Mouse (Mus musculus) MEL (cell line): ENCODE measurements around the gene Kcnt2. TPM values are rescaled to one million over a fixed set of nuclear protein-coding genes. Genes with fewer than 3 reads are reported as not detected.

ENCODE experiments used
- DNase-seq: peaks from one replicate; pipeline ENCODE4 v3.0.0; 2011; ENCODE audit warnings: low read depth, low spot score
- H3K27ac ChIP-seq: 2 replicates; pipeline ENCODE4 v1.5.1; 2012; ENCODE audit warnings: low read depth, mild to moderate bottlenecking, control low read depth, low read length, moderate library complexity; ENCODE audit not compliant: control insufficient read depth
- H3K27me3 ChIP-seq, 2 experiments: fragments of 150-350 bp in 1 of 2; sonication (generic) in 1 of 2; 2 replicates each; pipeline ENCODE4 v1.6.1; 2012; ENCODE audit warnings: low read length in 2 of 2, mild to moderate bottlenecking in 2 of 2, improper control_type of control experiment in 1 of 2, moderate library complexity in 1 of 2; ENCODE audit not compliant: insufficient read depth in 2 of 2, control insufficient read depth in 1 of 2
- H3K36me3 ChIP-seq, 2 experiments: 2 replicates each; pipeline ENCODE4 v1.6.1; 2012 to 2014; ENCODE audit warnings: low read length in 2 of 2, improper control_type of control experiment in 1 of 2, inconsistent platforms in 1 of 2, mild to moderate bottlenecking in 1 of 2; ENCODE audit not compliant: insufficient read depth in 2 of 2, control insufficient read depth in 1 of 2
- H3K4me1 ChIP-seq, 2 experiments: fragments of 150-350 bp in 1 of 2; sonication (generic) in 1 of 2; 2 replicates each; pipeline ENCODE4 v1.6.1; 2012; ENCODE audit warnings: low read length in 2 of 2, improper control_type of control experiment in 1 of 2, mild to moderate bottlenecking in 1 of 2; ENCODE audit not compliant: insufficient read depth in 2 of 2, control insufficient read depth in 1 of 2
- H3K4me3 ChIP-seq, 2 experiments: fragments of 150-350 bp in 1 of 2; sonication (generic) in 1 of 2; 2 replicates each; pipeline ENCODE4 v1.5.1; 2012; ENCODE audit warnings: low read depth in 2 of 2, low read length in 2 of 2, mild to moderate bottlenecking in 2 of 2, moderate library complexity in 2 of 2, control low read depth in 1 of 2, improper control_type of control experiment in 1 of 2; ENCODE audit not compliant: control insufficient read depth in 1 of 2, insufficient read depth in 1 of 2
- H3K79me2 ChIP-seq: 2 replicates; pipeline ENCODE4 v1.6.1; 2012; ENCODE audit warnings: mild to moderate bottlenecking, low read length, moderate library complexity; ENCODE audit not compliant: control insufficient read depth, poor library complexity, insufficient read depth
- H3K9ac ChIP-seq: 2 replicates; pipeline ENCODE4 v1.6.1; 2012; ENCODE audit warnings: low read depth, mild to moderate bottlenecking, control low read depth, low read length, moderate library complexity; ENCODE audit not compliant: control insufficient read depth, poor library complexity, severe bottlenecking
- H3K9me3 ChIP-seq: fragments of 150-350 bp; sonication (generic); replicated peaks from 2 replicates; pipeline ENCODE4 v1.6.1; 2012; ENCODE audit warnings: mild to moderate bottlenecking, low read length, improper control_type of control experiment, moderate library complexity; ENCODE audit not compliant: insufficient read depth
- BHLHE40 ChIP-seq: IDR thresholded peaks from 2 replicates; pipeline ENCODE4 v1.6.1; 2012; ENCODE audit warnings: low read depth, mild to moderate bottlenecking, inconsistent platforms, low read length, improper control_type of control experiment, borderline replicate concordance
- CHD1 ChIP-seq: IDR thresholded peaks from 2 replicates; pipeline ENCODE4 v1.6.1; 2012; ENCODE audit warnings: low read depth, mild to moderate bottlenecking, inconsistent platforms, low read length, improper control_type of control experiment
- CHD2 ChIP-seq: IDR thresholded peaks from 2 replicates; pipeline ENCODE4 v1.6.1; 2011; ENCODE audit warnings: low read length, improper control_type of control experiment
- E2F4 ChIP-seq: IDR thresholded peaks from 2 replicates; pipeline ENCODE4 v1.6.1; 2011; ENCODE audit warnings: low read depth, low read length, improper control_type of control experiment, borderline replicate concordance
- ELF1 ChIP-seq: IDR thresholded peaks from 2 replicates; pipeline ENCODE4 v1.6.1; 2014; ENCODE audit warnings: low read depth, mild to moderate bottlenecking, inconsistent platforms, low read length, improper control_type of control experiment, moderate library complexity
- HCFC1 ChIP-seq: IDR thresholded peaks from 2 replicates; pipeline ENCODE4 v1.6.1; 2012; ENCODE audit warnings: low read depth, mild to moderate bottlenecking, inconsistent platforms, low read length, improper control_type of control experiment, moderate library complexity
- JUND ChIP-seq: IDR thresholded peaks from 2 replicates; pipeline ENCODE4 v1.6.1; 2011; ENCODE audit warnings: low read depth, mild to moderate bottlenecking, improper control_type of control experiment, low read length
- KAT2A ChIP-seq: conservative IDR thresholded peaks from 2 replicates; pipeline ENCODE4 v1.6.1; 2012; ENCODE audit warnings: low read depth, low read length, improper control_type of control experiment, inconsistent platforms
- MAFK ChIP-seq: IDR thresholded peaks from 2 replicates; pipeline ENCODE4 v1.6.1; 2011; ENCODE audit warnings: low read depth, mild to moderate bottlenecking, low read length, improper control_type of control experiment, borderline replicate concordance
- MAZ ChIP-seq: IDR thresholded peaks from 2 replicates; pipeline ENCODE4 v1.6.1; 2012; ENCODE audit warnings: low read depth, mild to moderate bottlenecking, inconsistent platforms, low read length, improper control_type of control experiment
- MEF2A ChIP-seq: IDR thresholded peaks from 2 replicates; pipeline ENCODE4 v1.6.1; 2014; ENCODE audit warnings: low read depth, mild to moderate bottlenecking, inconsistent platforms, low read length, improper control_type of control experiment; ENCODE audit not compliant: poor library complexity, insufficient replicate concordance, severe bottlenecking; ENCODE audit errors: extremely low read depth
- POLR2A ChIP-seq, 2 experiments: IDR thresholded peaks; 2 replicates each; pipeline ENCODE4 v1.6.1; 2011 to 2012; ENCODE audit warnings: low read length in 2 of 2, mild to moderate bottlenecking in 2 of 2, control low read depth in 1 of 2, improper control_type of control experiment in 1 of 2, low read depth in 1 of 2, moderate library complexity in 1 of 2; ENCODE audit not compliant: control insufficient read depth in 1 of 2, insufficient read depth in 1 of 2, poor library complexity in 1 of 2
- RAD21 ChIP-seq: IDR thresholded peaks from 2 replicates; pipeline ENCODE4 v1.6.1; 2011; ENCODE audit warnings: mild to moderate bottlenecking, low read depth, low read length, improper control_type of control experiment
- RCOR1 ChIP-seq: IDR thresholded peaks from 2 replicates; pipeline ENCODE4 v1.6.1; 2012; ENCODE audit warnings: low read depth, mild to moderate bottlenecking, inconsistent platforms, low read length, improper control_type of control experiment
- SMC3 ChIP-seq: IDR thresholded peaks from 2 replicates; pipeline ENCODE4 v1.6.1; 2011; ENCODE audit warnings: low read depth, low read length, improper control_type of control experiment
- TAL1 ChIP-seq: IDR thresholded peaks from 2 replicates; pipeline ENCODE4 v1.6.1; 2012; ENCODE audit warnings: mild to moderate bottlenecking, inconsistent platforms, low read length, moderate library complexity, mixed read lengths
- TCF12 ChIP-seq: IDR thresholded peaks from 2 replicates; pipeline ENCODE4 v1.6.1; 2014; ENCODE audit warnings: low read depth, mild to moderate bottlenecking, inconsistent platforms, low read length, improper control_type of control experiment, moderate library complexity
- UBTF ChIP-seq: IDR thresholded peaks from 2 replicates; pipeline ENCODE4 v1.6.1; 2012; ENCODE audit warnings: low read depth, mild to moderate bottlenecking, inconsistent platforms, low read length, improper control_type of control experiment, moderate library complexity, borderline replicate concordance; ENCODE audit not compliant: insufficient read depth
- USF2 ChIP-seq, 2 experiments: IDR thresholded peaks; 2 replicates each; pipeline ENCODE4 v1.6.1; 2011 to 2012; ENCODE audit warnings: improper control_type of control experiment in 2 of 2, low read length in 2 of 2, borderline replicate concordance in 1 of 2, inconsistent platforms in 1 of 2, low read depth in 1 of 2, mild to moderate bottlenecking in 1 of 2; ENCODE audit not compliant: insufficient read depth in 1 of 2
- ZKSCAN1 ChIP-seq: IDR thresholded peaks from 2 replicates; pipeline ENCODE4 v1.6.1; 2012; ENCODE audit warnings: low read depth, mild to moderate bottlenecking, inconsistent platforms, low read length, improper control_type of control experiment, moderate library complexity
- ZMIZ1 ChIP-seq: IDR thresholded peaks from 2 replicates; pipeline ENCODE4 v1.6.1; 2012; ENCODE audit warnings: low read depth, mild to moderate bottlenecking, inconsistent platforms, low read length, improper control_type of control experiment, moderate library complexity
- ZNF384 ChIP-seq: IDR thresholded peaks from 2 replicates; pipeline ENCODE4 v1.6.1; 2012; ENCODE audit warnings: low read depth, mild to moderate bottlenecking, inconsistent platforms, low read length, improper control_type of control experiment
- polyA plus RNA-seq, 2 experiments: library from polyadenylated mRNA; stranded (reverse) in 1 of 2; unstranded in 1 of 2; fragments of >175 nt in 1 of 2; fragments of >200 nt in 1 of 2; gene quantifications; 2 replicates each; pipeline versions ENCODE4 v1.2.1 to v1.2.4; 2012; ENCODE audit warnings: low replicate concordance in 2 of 2, low read depth in 1 of 2; ENCODE audit not compliant: insufficient read length in 2 of 2, insufficient read depth in 1 of 2, missing spikeins in 1 of 2
- total RNA-seq: library from RNA; depleted of rRNA; stranded (reverse); fragments of 300-350 nt; gene quantifications from 2 replicates; pipeline ENCODE4 v1.2.3, GENCODE M21; 2012

Kcnt2 gene
- total and polyA plus RNA-seq, 3 experiments: not detected

DNA sequence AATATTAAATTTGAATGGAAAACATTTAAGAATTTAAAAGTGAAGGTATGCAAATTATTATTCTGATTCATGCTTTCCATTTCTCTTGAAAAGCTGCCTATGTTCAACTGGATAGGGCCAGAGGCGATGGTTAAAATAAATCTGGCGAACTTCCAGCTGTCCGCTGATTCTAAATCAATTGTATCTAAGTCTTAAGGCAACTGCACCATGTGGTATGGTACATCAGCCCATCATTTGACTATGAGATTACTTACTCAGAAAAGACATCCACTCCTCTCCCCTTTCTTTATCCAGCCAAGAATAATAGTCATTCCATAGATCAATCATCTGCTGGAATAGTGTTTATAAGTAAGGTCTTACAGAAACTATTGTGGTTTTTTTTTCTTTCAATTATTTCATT, 205.5 kb downstream of the Kcnt2 start:
- H3K27ac ChIP-seq: no peak overlapping the region
- no peaks in the 10 kb centered on the region for H3K36me3 ChIP-seq
- DNase-seq: no peak
- no peaks in the 10 kb centered on the region for H3K79me2 ChIP-seq
- no peaks in the 10 kb centered on the region for H3K4me1 ChIP-seq
- no peak for TF ChIP-seq E2F4
- TF ChIP-seq BHLHE40: no peak
- no peak for TF ChIP-seq JUND
- no peak for TF ChIP-seq RCOR1
- no peak for TF ChIP-seq MAFK
- TF ChIP-seq CHD1: no peak
- no peak for TF ChIP-seq KAT2A
- no peak for TF ChIP-seq ZMIZ1
- no peak for TF ChIP-seq MAZ
- TF ChIP-seq ELF1: no peak
- no peak for TF ChIP-seq UBTF
- no peak for TF ChIP-seq ZNF384
- TF ChIP-seq CHD2: no peak
- TF ChIP-seq TCF12: no peak
- no peak for TF ChIP-seq TAL1
- no peak for TF ChIP-seq POLR2A (IDR thresholded peaks at IDR 0.05; ENCODE audit: control insufficient read depth in 1 of 2, insufficient read depth in 1 of 2, low read depth in 1 of 2, low read length in 2 of 2, poor library complexity in 1 of 2)
- no peak for TF ChIP-seq RAD21
- TF ChIP-seq SMC3: no peak
- TF ChIP-seq USF2 (IDR thresholded peaks at IDR 0.05; ENCODE audit: borderline replicate concordance in 1 of 2, insufficient read depth in 1 of 2, low read depth in 1 of 2, low read length in 2 of 2): no peak
- TF ChIP-seq, all 39 proteins: peak for 0
- H3K4me3 ChIP-seq: no peak overlapping the region
- no peaks in the 10 kb centered on the region for H3K27me3 ChIP-seq
- no peak overlapping the region for H3K9ac ChIP-seq
- no peaks in the 10 kb centered on the region for H3K9me3 ChIP-seq

DNA sequence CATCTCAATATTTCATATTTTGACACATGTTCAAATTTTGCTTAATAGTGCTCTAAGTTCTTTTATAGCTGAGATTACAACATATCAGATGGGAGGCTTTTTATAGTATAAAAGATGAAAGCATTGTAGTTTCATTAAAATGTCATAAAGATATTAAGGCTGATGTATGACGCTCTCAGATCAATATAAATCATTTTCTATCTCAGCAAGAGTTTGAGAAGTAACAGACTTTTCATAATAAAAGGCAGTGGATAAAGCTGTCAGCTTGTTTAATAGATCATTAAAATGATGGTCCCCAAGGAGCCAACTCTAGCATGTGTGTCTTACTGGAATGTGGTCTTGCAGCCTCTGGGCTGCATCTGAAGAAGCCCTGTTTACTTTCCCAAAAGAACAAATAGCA, 206.0 kb downstream of the Kcnt2 start:
- no peak for DNase-seq
- Histone ChIP-seq H3K27me3 (no peaks in the 10 kb centered on the region), H3K36me3 (no peaks in the 10 kb centered on the region), H3K4me3 (no peak overlapping the region), H3K4me1 (no peaks in the 10 kb centered on the region), H3K27ac (no peak overlapping the region), H3K79me2 (no peaks in the 10 kb centered on the region), H3K9me3 (no peaks in the 10 kb centered on the region), H3K9ac (no peak overlapping the region)
- no peak for TF ChIP-seq HCFC1
- TF ChIP-seq CHD1: no peak
- no peak for TF ChIP-seq MAZ
- TF ChIP-seq ZKSCAN1: no peak
- no peak for TF ChIP-seq MEF2A
